Mouse (Mus musculus) midbrain, embryonic 12.5 days (tissue): ENCODE results near the gene Alkbh8. TPM values are rescaled to one million over a fixed set of nuclear protein-coding genes. Genes with fewer than 3 reads are reported as not detected.
"Not testable (repeated sequence)": the region's sequence is repeated elsewhere in the genome, so short reads cannot be mapped to it uniquely, and the experiment has no call there.

Experiments used
- ATAC-seq: fragments of 200-750 bp; cut with Nextera tagmentation; 2 replicates; pipeline ENCODE4 v1.8.0; 2017; ENCODE audit warnings: low read depth, moderate TSS enrichment, moderate library complexity; ENCODE audit not compliant: low FRiP score
- H3K27ac ChIP-seq: fragments of 300-500 bp; sonication (generic); replicated peaks from 2 replicates; pipeline ENCODE4 v1.5.1; 2016; ENCODE audit warnings: mild to moderate bottlenecking
- H3K27me3 ChIP-seq: fragments of 300-500 bp; sonication (generic); 2 replicates; pipeline ENCODE4 v1.6.1; 2016; ENCODE audit warnings: mild to moderate bottlenecking
- H3K36me3 ChIP-seq: fragments of 300-500 bp; sonication (generic); 2 replicates; pipeline ENCODE4 v1.6.1; 2016
- H3K4me1 ChIP-seq: fragments of 300-500 bp; sonication (generic); 2 replicates; pipeline ENCODE4 v1.6.1; 2016
- H3K4me2 ChIP-seq: fragments of 300-500 bp; sonication (generic); replicated peaks from 2 replicates; pipeline ENCODE4 v1.6.1; 2016; ENCODE audit warnings: mild to moderate bottlenecking, moderate library complexity
- H3K4me3 ChIP-seq: fragments of 300-500 bp; sonication (generic); 2 replicates; pipeline ENCODE4 v1.5.1; 2016; ENCODE audit warnings: mild to moderate bottlenecking
- H3K9ac ChIP-seq: fragments of 300-500 bp; sonication (generic); replicated peaks from 2 replicates; pipeline ENCODE4 v1.6.1; 2016; ENCODE audit warnings: mild to moderate bottlenecking, moderate library complexity
- H3K9me3 ChIP-seq: fragments of 300-500 bp; sonication (generic); 2 replicates; pipeline ENCODE4 v1.6.1; 2016; ENCODE audit warnings: mild to moderate bottlenecking
- whole genome bisulfite sequencing: fragments of 180-500 bp; shearing (Covaris S2); methylation state at CpG from one replicate; pipeline ENCODE4 v1.1.7; 2016; 5-methylcytosine and 5-hydroxymethylcytosine counted together
- polyA plus RNA-seq: library from polyadenylated mRNA; unstranded; fragments of >200 nt; fragmentation: Nextera tagmentation; extraction: Ambion mirVana; gene quantifications from 2 replicates; pipeline ENCODE4 v1.2.1, GENCODE M21; 2016

The Alkbh8 gene
- polyA plus RNA-seq, 1 experiment from 2014 or later = 50.7 TPM

GRCm38 (mm10) chr9:3403251-3404208 lies 68.6 kb downstream of the Alkbh8 start, which contains the start of gene Cwf19l2:
TSS of gene Cwf19l2 (plus strand) at chr9:3403592.
- H3K27ac ChIP-seq = 0 out of 2 replicates have a peak within 1 kb of the TSS, but pooled peaks have one; percentile 25
- no peaks in the 10 kb centered on the region for H3K4me1 ChIP-seq
- no peaks in the 10 kb centered on the region for H3K9me3 ChIP-seq
- H3K36me3 ChIP-seq = no peaks in the 10 kb centered on the region
- peak within 1 kb of the TSS; percentile 65 for H3K4me3 ChIP-seq
- H3K9ac ChIP-seq = peak within 1 kb of the TSS; percentile 69
- H3K27me3 ChIP-seq = no peaks in the 10 kb centered on the region
- peak; percentile 93 for ATAC-seq
- peak within 1 kb of the TSS; percentile 63 for H3K4me2 ChIP-seq
- under 1% methylated on average over 28 of the region's 28 CpGs for WGBS

- Histone ChIP-seq H3K27ac (0 out of 2 replicates have a peak overlapping the region, but pooled peaks have one; percentile 25), H3K36me3 (no peaks in the 10 kb centered on the region), H3K4me3 (peak overlapping the region; percentile 65), H3K27me3 (no peaks in the 10 kb centered on the region), H3K9me3 (no peaks in the 10 kb centered on the region), H3K4me2 (peak overlapping the region; percentile 63), H3K4me1 (no peaks in the 10 kb centered on the region), H3K9ac (peak overlapping the region; percentile 69)
- WGBS = 2% methylated on average over 13 of the region's 13 CpGs
- ATAC-seq = peak; percentile 23
Observed at GRCm38 (mm10) chr9:3404372-3404771, 69.4 kb downstream of the Alkbh8 start.

- not testable (repeated sequence) for H3K36me3 ChIP-seq, ATAC-seq, H3K9ac ChIP-seq, H3K27me3 ChIP-seq, H3K27ac ChIP-seq, H3K4me3 ChIP-seq, H3K4me1 ChIP-seq, H3K4me2 ChIP-seq, H3K9me3 ChIP-seq
- 87% methylated on average over 6 of the region's 6 CpGs for WGBS
Observed at GRCm38 (mm10) chr9:3439555-3440300, 104.8 kb downstream of the Alkbh8 start.

Other genes with a start within 250 kb of the Alkbh8 start
- 15.9 and 16.5 TPM in 2 replicates for gene Cwf19l2, start 68.5 kb downstream of the Alkbh8 start, polyA plus RNA-seq
- 3.4 and 4.4 TPM in 2 replicates for gene Gucy1a2, start 197.6 kb downstream of the Alkbh8 start, polyA plus RNA-seq